Mouse (Mus musculus): ENCODE data around the gene Inca1.

Gene Inca1

GRCm38 (mm10) chr11:70652029-70652883, 47.7 kb downstream of the Inca1 start:
- DNase-seq = peak; percentile 55

- peak; percentile 39 for DNase-seq
These were observed 48.6 kb downstream of the Inca1 start for GRCm38 (mm10) chr11:70651391-70651790.

GRCm38 (mm10) chr11:70650322-70651175, 49.4 kb downstream of the Inca1 start:
- peak; percentile 44 for DNase-seq

- DNase-seq = peak; percentile 26
These were observed 50.7 kb downstream of the Inca1 start for GRCm38 (mm10) chr11:70649185-70649734.

GRCm38 (mm10) chr11:70648512-70648911, 51.4 kb downstream of the Inca1 start:
- peak; percentile 14 for DNase-seq

GRCm38 (mm10) chr11:70647716-70648420, 52.1 kb downstream of the Inca1 start:
- DNase-seq = peak; percentile 74

- DNase-seq = peak; percentile 99
These were observed 53.0 kb downstream of the Inca1 start, which contains the start of the genes Rnf167 and Slc25a11 for GRCm38 (mm10) chr11:70646691-70647650. Gene Rnf167, plus strand, starts transcription at chr11:70647235. Gene Slc25a11, minus strand, starts transcription at chr11:70647479.

- DNase-seq = peak; percentile 77
These were observed 53.7 kb downstream of the Inca1 start for GRCm38 (mm10) chr11:70646259-70646555.

- DNase-seq = peak; percentile 60
These were observed 54.3 kb downstream of the Inca1 start for GRCm38 (mm10) chr11:70645461-70646258.

- DNase-seq = peak; percentile 59
These were observed 55.3 kb downstream of the Inca1 start for GRCm38 (mm10) chr11:70644564-70645103.

- DNase-seq = no peak
These were observed 56.9 kb downstream of the Inca1 start for GRCm38 (mm10) chr11:70643051-70643450.

GRCm38 (mm10) chr11:70641241-70641640, 58.7 kb downstream of the Inca1 start:
- no peak for DNase-seq

GRCm38 (mm10) chr11:70639976-70640375, 60.0 kb downstream of the Inca1 start:
- no peak for DNase-seq

- DNase-seq = no peak
These were observed 61.2 kb downstream of the Inca1 start, which contains the start of gene Gp1ba for GRCm38 (mm10) chr11:70638714-70639278. Gene Gp1ba, plus strand, starts transcription at chr11:70639122.
